Mouse (Mus musculus): ENCODE measurements around the gene Tceal7. TPM values are rescaled to one million over a fixed set of nuclear protein-coding genes. Genes with fewer than 3 reads are reported as not detected.

Gene Tceal7
- not detected in 4 replicates for total RNA-seq (2023; ENCODE audit: inconsistent age)

DNA sequence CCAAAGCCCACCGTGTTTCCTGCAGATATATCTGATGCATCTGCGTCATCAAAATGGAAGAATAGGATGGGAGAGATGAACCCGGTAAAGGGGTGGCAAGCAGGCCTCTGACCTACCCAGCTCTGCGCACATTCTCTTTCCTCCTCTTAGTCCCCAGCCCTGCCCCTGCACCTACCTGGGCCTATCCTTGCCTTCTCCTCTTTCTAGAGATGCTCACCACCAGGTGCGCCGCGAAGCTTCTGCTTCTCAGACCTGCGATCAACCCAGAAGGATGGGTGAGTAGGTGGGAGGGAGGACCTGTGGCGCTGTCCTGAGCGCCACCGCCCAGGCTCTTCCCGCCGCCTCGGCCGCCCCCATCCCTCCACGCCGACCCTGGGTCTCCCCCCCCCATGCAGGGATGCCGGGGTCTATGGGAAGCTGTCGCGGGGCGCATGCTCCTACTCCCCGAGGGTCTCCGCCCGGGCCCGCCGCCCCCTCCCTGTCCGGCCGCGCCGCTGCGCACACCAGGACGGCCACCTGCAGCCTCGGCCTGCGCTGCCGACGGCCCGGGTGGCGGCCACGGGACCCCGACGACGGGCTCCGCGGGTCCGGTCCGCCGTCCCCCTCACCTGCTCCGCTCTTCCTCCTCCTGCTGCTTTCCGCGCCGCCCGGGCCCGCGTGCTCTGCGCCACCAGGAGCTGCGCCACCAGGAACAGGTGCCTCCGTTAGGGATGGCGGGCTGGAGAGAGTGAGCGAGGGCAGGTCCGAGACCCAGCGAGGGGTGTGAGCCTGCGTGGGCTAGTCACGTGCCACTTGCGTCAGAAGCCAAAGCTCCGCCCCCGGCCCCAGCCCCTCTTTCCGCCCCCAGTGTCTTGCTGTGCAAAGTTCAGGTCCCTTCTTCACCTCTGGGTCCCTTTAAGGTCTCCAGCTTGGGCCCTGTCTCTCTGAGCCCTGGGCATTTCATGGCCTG lies at the start of gene Tceal7, which contains the start of gene Bex1:
Gene Tceal7 (plus strand): TSS at position 51 of the 949 bp plus-strand sequence.
Gene Bex1 (minus strand): TSS at position 785 of the 949 bp plus-strand sequence.

DNA sequence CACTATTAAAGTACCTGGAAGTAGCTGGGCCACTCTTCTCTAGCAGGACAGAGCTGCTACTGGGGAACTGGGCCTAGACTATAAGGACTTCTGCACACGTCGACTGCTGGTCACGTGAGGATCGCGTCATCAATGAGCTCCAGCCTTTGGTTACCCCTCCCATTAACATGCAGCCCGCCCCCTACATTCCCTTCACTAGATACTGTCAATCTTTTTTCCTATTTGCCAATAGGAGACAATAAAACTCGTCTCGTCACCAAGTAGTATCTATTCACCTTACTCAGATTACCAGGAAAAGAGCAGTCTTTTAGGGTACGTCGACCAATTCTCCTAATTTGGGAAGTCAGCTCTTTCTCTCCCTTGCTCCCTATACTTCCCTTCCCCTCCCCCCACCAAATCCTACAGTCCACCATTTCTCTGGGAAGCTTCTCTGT lies 42.4 kb upstream of the Tceal7 start, which contains the start of gene Tceal8:
Gene Tceal8 (minus strand): TSS at position 225 of the 434 bp plus-strand sequence.

DNA sequence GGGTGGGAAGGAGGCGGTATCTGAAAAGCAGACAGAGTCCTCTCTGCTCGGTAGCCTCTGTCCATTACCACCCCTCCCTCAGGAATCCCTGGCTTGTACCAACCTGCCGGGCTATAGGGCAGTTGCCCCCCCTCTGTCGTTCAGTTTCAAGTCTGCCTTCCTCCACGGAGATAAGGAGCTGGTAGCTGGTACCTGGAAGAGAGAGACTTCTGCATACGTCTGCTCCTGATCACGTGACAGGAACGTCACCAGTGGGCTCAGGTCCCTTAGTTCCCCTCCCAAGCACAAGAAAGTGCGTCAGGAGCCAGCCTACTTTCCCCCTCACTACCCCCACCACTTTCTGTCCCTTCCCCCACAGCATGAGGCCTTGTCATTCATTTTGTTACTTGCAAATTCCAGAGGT lies 10.9 kb upstream of the Tceal7 start, which contains the start of gene Tceal5:
Gene Tceal5 (minus strand): TSS at position 213 of the 403 bp plus-strand sequence.

DNA sequence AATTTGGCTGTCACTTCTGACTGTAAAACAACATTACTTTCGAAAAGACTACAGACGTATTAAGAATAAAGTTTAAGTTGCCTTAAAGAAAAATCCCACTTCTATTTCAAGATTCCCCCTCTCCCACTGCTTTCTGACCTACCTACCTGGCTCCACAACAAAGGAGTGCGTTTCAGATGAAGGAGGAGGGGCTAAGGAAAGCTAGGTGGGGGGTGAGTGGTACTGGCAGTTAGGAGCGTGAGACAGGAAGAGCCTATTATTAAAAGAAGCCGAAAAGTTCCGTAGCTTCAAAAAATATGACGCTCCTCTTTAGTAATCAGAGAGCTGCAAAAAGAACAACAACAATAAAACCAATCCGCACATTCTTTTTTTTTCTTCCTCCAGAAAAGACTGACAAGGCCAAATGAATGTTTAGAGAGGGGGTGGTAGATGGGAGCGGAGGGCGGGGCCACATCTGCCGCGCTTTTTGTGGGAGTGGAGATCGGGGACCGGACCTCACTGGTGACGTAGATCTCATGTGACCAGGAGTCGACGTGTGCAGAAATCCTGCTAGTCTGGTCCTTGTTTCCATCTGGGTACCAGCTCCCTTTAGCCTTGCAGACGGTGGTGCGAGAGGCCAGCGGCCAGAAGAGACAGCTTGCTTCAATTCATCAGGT lies 30.1 kb downstream of the Tceal7 start, which contains the start of gene Tceal9:
Gene Tceal9 (plus strand): TSS at position 506 of the 656 bp plus-strand sequence.

DNA sequence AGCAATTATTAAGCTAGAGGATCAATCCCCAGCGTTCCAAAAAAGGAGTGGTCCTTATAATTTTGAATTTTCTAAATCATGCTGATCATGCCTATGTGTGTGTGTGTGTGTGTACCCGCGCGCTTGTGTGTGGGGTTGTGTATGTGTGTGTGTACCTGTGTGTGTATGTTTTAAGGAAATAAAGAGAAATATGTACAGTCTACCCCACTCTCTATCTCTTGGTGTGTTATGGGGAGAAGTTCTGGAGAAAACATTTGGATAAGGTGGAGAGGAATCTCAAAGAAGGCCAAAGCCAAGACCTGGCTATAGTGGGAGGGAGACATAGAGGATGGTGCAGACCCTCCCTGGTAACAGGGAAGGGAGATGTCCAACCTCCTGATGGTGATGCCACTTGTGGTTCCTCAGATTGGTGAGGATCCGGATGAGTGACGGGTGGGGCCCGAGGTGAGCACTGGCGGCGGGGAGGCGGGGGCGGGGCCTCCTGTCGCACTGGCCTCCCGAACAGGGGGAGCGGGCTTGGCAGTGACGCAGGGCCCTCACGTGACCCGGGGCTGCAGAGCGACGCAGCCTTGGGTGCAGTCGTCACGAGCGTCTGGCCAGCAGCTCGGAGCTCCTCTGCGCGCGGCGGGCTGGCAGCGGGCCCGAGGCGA lies 55.3 kb downstream of the Tceal7 start, which contains the start of gene Bex3:
Gene Bex3 (plus strand): TSS at position 511 of the 650 bp plus-strand sequence.

Other genes with a start within 250 kb of the Tceal7 start
- gene Arxes2, start 221.0 kb upstream of the Tceal7 start, total RNA-seq (2023; ENCODE audit: inconsistent age): 0.33 to 0.64 TPM in 2 of 4 replicates, not detected in the others
- gene Arxes1, start 181.4 kb upstream of the Tceal7 start, total RNA-seq (2023; ENCODE audit: inconsistent age): 0.45 TPM in 1 of 4 replicates, not detected in the others
- gene Bex2, start 146.5 kb upstream of the Tceal7 start, total RNA-seq (2023; ENCODE audit: inconsistent age): 0.60 to 0.64 TPM in 2 of 4 replicates, not detected in the others
- gene Nxf3, start 129.5 kb upstream of the Tceal7 start, total RNA-seq (2023; ENCODE audit: inconsistent age): not detected in 4 replicates
- 1.5 TPM in 1 of 4 replicates, not detected in the others for gene Bex4, start 75.8 kb upstream of the Tceal7 start, total RNA-seq (2023; ENCODE audit: inconsistent age)
- gene Tceal8, start 42.4 kb upstream of the Tceal7 start, total RNA-seq (2023; ENCODE audit: inconsistent age): 1.2 to 2.7 TPM (median 1.6 TPM) in 3 of 4 replicates, not detected in the other
- gene Tceal5, start 10.9 kb upstream of the Tceal7 start, total RNA-seq (2023; ENCODE audit: inconsistent age): not detected in 4 replicates
- 1.6 to 3.0 TPM (median 2.5 TPM) in 4 replicates for gene Bex1, start 734 bp downstream of the Tceal7 start, total RNA-seq (2023; ENCODE audit: inconsistent age)
- gene Tceal9, start 30.3 kb downstream of the Tceal7 start, total RNA-seq (2023; ENCODE audit: inconsistent age): 65.9 to 82.3 TPM (median 72.4 TPM) in 4 replicates
- 80.9 to 94.1 TPM (median 89.0 TPM) in 4 replicates for gene Bex3, start 55.5 kb downstream of the Tceal7 start, total RNA-seq (2023; ENCODE audit: inconsistent age)